14 mouse cellular contexts compared by ENCODE assay signal in genomic region chr2:157802666-157803065, GRCm38 (mm10).
A peak's percentile ranks its signal among the peaks of the same experiment; 100 is the strongest.
DNase-seq lines count a peak whose midpoint lies in the region; ATAC-seq and TF ChIP-seq lines count a peak whose summit lies in the region.
"Had no signal": no experiment of that assay in that cellular context is flagged by ENCODE, and none has a peak within 500 bp of the region (broad histone marks: within the 10 kb centered on the region; RNA-seq: fewer than 3 reads in every experiment).

No protein-coding gene starts in this region.

- H3K27me3 ChIP-seq in forebrain, embryonic 13.5 days, result no peaks in the 10 kb centered on the region
- peaks cover 8% of the 10 kb centered on the region for H3K27me3 ChIP-seq in midbrain, embryonic 13.5 days
- H3K27me3 ChIP-seq in heart, adult 2 months (ENCODE audit: control insufficient read depth, insufficient read depth, low read length), result no peaks in the 10 kb centered on the region
- no peaks in the 10 kb centered on the region for H3K27me3 ChIP-seq in kidney, embryonic 15.5 days

- H3K4me2 ChIP-seq in forebrain, embryonic 13.5 days, result no peak overlapping the region
- peak overlapping the region; percentile 25 for H3K4me2 ChIP-seq in midbrain, embryonic 13.5 days (replicated peaks)
- H3K4me2 ChIP-seq in kidney, embryonic 15.5 days, result no peak overlapping the region
- H3K4me2 ChIP-seq: heart, embryonic 12.5 days had no signal

- TF ChIP-seq EP300 in heart, adult 2 months (IDR thresholded peaks at IDR 0.05; ENCODE audit: insufficient read depth, low read depth, low read length), result no peak

- no peaks in the 10 kb centered on the region for H3K79me2 ChIP-seq in heart, adult 2 months (replicated peaks; ENCODE audit: control insufficient read depth, insufficient read depth, low read length)

- 72% methylated on average over 5 of the region's 5 CpGs for WGBS in forebrain, embryonic 13.5 days
- WGBS in midbrain, embryonic 13.5 days, result 75% methylated on average over 5 of the region's 5 CpGs
- WGBS in heart, adult 2 months, result 94% methylated on average over 5 of the region's 5 CpGs
- 61% methylated on average over 5 of the region's 5 CpGs for WGBS in kidney, embryonic 15.5 days

- TF ChIP-seq CTCF in heart, adult 2 months (IDR thresholded peaks at IDR 0.05), result no peak

- H3K9ac ChIP-seq in forebrain, embryonic 13.5 days, result no peak overlapping the region
- H3K9ac ChIP-seq in midbrain, embryonic 13.5 days (replicated peaks), result no peak overlapping the region
- H3K9ac ChIP-seq in heart, adult 2 months (ENCODE audit: low read depth, low read length), result no peak overlapping the region
- no peak overlapping the region for H3K9ac ChIP-seq in kidney, embryonic 15.5 days
- H3K9ac ChIP-seq: heart, embryonic 12.5 days had no signal

- no peak for TF ChIP-seq POLR2A in heart, adult 2 months (IDR thresholded peaks at IDR 0.05; ENCODE audit: insufficient read depth, low read depth, low read length)

- no peaks in the 10 kb centered on the region for H3K9me3 ChIP-seq in forebrain, embryonic 13.5 days (replicated peaks)
- H3K9me3 ChIP-seq in midbrain, embryonic 13.5 days, result no peaks in the 10 kb centered on the region
- H3K9me3 ChIP-seq in kidney, embryonic 15.5 days (replicated peaks), result no peaks in the 10 kb centered on the region
- H3K9me3 ChIP-seq: heart, embryonic 12.5 days had no signal

- DNase-seq in cerebellum, adult 11-12 months, result peak; percentile 17
- DNase-seq in cerebellum, postnatal 4 days (ENCODE audit: low spot score in 2 of 2), result no peak
- DNase-seq in brain, adult 2 months (ENCODE audit: low read depth, low spot score), result peak; percentile 42
- DNase-seq in heart, adult 2 months, result no peak
- no peak for DNase-seq in spleen, postnatal 14 days (ENCODE audit: low spot score in 2 of 2)
- DNase-seq: adrenal gland, postnatal 36 days; layer of hippocampus, adult 9-11 months; retina, postnatal 1 day; spleen, adult 18-20 months had no signal

- no peak for ATAC-seq in forebrain, embryonic 13.5 days
- ATAC-seq in midbrain, embryonic 13.5 days, result no peak
- no peak for ATAC-seq in kidney, embryonic 15.5 days (replicated peaks; ENCODE audit: low FRiP score)

- intact Hi-C loops in heart, adult 2 months (cut with DNase I), result no loop called here

- peaks cover 55% of the 10 kb centered on the region for H3K4me1 ChIP-seq in forebrain, embryonic 13.5 days
- peaks cover 71% of the 10 kb centered on the region for H3K4me1 ChIP-seq in midbrain, embryonic 13.5 days (replicated peaks)
- no peaks in the 10 kb centered on the region for H3K4me1 ChIP-seq in heart, adult 2 months (ENCODE audit: control insufficient read depth, insufficient read depth, low read length)
- H3K4me1 ChIP-seq in kidney, embryonic 15.5 days, result peaks cover 47% of the 10 kb centered on the region

- peaks cover 6% of the 10 kb centered on the region; the same call in 1 of the 2 replicates for H3K36me3 ChIP-seq in forebrain, embryonic 13.5 days (ENCODE audit: poor library complexity, severe bottlenecking)
- 0 out of 2 replicates have a peak, but pooled peaks cover 4% of the 10 kb centered on the region for H3K36me3 ChIP-seq in midbrain, embryonic 13.5 days
- no peaks in the 10 kb centered on the region for H3K36me3 ChIP-seq in heart, adult 2 months (ENCODE audit: control insufficient read depth, insufficient read depth, low read length)
- H3K36me3 ChIP-seq in kidney, embryonic 15.5 days, result peaks cover 9% of the 10 kb centered on the region; the same call in 1 of the 2 replicates

- H3K4me3 ChIP-seq in forebrain, embryonic 13.5 days, result no peak overlapping the region
- no peak overlapping the region for H3K4me3 ChIP-seq in midbrain, embryonic 13.5 days (replicated peaks)
- no peak overlapping the region for H3K4me3 ChIP-seq in heart, adult 2 months
- no peak overlapping the region for H3K4me3 ChIP-seq in kidney, embryonic 15.5 days (replicated peaks)
- H3K4me3 ChIP-seq: heart, embryonic 12.5 days had no signal

- peak overlapping the region; percentile 94; the same call in 1 of the 2 replicates for H3K27ac ChIP-seq in forebrain, embryonic 13.5 days
- H3K27ac ChIP-seq in midbrain, embryonic 13.5 days, result no peak overlapping the region
- no peak overlapping the region for H3K27ac ChIP-seq in heart, adult 2 months
- H3K27ac ChIP-seq in kidney, embryonic 15.5 days, result no peak overlapping the region
- H3K27ac ChIP-seq: kidney, postnatal 0 days had no signal

Comparison
In these comparisons a context has a peak if more than half of its experiments do, and no peak if none do; other contexts are left out.
1. DNase-seq: peak in cerebellum, adult 11-12 months (single experiment) and brain, adult 2 months (single experiment); none in cerebellum, postnatal 4 days (0 of 2), heart, adult 2 months (0 of 2) and spleen, postnatal 14 days (0 of 2).